Mouse (Mus musculus) embryonic fibroblast, embryonic 13.5 days (primary cell): Measurements from ENCODE around the gene Gm49486.

Source experiments
- CTCF ChIP-seq: IDR thresholded peaks from 2 replicates; pipeline ENCODE4 v1.5.1; 2011; ENCODE audit warnings: mild to moderate bottlenecking, control low read depth, low read length, moderate library complexity, borderline replicate concordance; ENCODE audit not compliant: insufficient read depth
- POLR2A ChIP-seq: IDR thresholded peaks from 2 replicates; pipeline ENCODE4 v1.6.1; 2011; ENCODE audit warnings: low read depth, mild to moderate bottlenecking, control low read depth, low read length, moderate library complexity

DNA sequence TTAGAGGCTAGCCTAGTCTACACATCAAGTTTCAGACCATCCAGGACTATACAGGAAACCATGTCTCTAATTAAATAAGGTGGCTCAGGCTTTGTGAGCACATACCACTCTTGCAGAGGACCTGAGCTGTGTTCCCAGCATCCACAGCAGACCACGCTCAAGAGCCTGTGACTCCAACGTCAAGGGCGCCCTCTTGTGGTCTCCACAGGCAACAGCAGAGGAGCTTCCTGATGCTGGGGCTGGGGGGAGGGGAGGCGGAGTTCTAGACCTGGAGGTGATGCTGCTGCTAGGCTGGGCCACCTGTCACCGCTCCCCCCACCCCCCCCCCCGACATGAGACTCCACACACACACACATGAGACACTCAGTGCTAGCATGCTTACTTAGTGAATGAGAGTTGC lies 51.0 kb downstream of the Gm49486 start:
- no peak for TF ChIP-seq POLR2A
- peak; percentile 41; the same call in 1 of the 2 replicates for TF ChIP-seq CTCF
